Mouse (Mus musculus) heart, embryonic 11.5 days (tissue): Measurements from ENCODE around the gene Gtf3c2. TPM values are rescaled to one million over a fixed set of nuclear protein-coding genes. Genes with fewer than 3 reads are reported as not detected.

Experiments used
- ATAC-seq: fragments of 200-750 bp; cut with Nextera tagmentation; replicated peaks from 2 replicates; pipeline ENCODE4 v1.8.0; 2017; ENCODE audit warnings: moderate library complexity; ENCODE audit not compliant: insufficient number of reproducible peaks, low FRiP score, low TSS enrichment
- H3K27ac ChIP-seq: fragments of 300-500 bp; sonication (generic); 2 replicates; pipeline ENCODE4 v1.5.1; 2014; ENCODE audit warnings: mild to moderate bottlenecking, low read depth, low read length
- H3K27me3 ChIP-seq: fragments of 300-500 bp; sonication (generic); 2 replicates; pipeline ENCODE4 v1.6.1; 2014; ENCODE audit warnings: mild to moderate bottlenecking, low read length, mixed read lengths; ENCODE audit not compliant: control insufficient read depth, insufficient read depth
- H3K36me3 ChIP-seq: fragments of 300-500 bp; sonication (generic); 2 replicates; pipeline ENCODE4 v1.6.1; 2014; ENCODE audit warnings: mild to moderate bottlenecking, low read length, moderate library complexity, mixed read lengths; ENCODE audit not compliant: control insufficient read depth, insufficient read depth
- H3K4me1 ChIP-seq: fragments of 300-500 bp; sonication (generic); 2 replicates; pipeline ENCODE4 v1.6.1; 2014; ENCODE audit warnings: low read length; ENCODE audit not compliant: control insufficient read depth, insufficient read depth
- H3K4me2 ChIP-seq: fragments of 300-500 bp; sonication (generic); 2 replicates; pipeline ENCODE4 v1.6.1; 2014; ENCODE audit warnings: mild to moderate bottlenecking, moderate library complexity
- H3K4me3 ChIP-seq: fragments of 300-500 bp; sonication (generic); 2 replicates; pipeline ENCODE4 v1.5.1; 2014; ENCODE audit warnings: low read depth, low read length
- H3K9ac ChIP-seq: fragments of 300-500 bp; sonication (generic); 2 replicates; pipeline ENCODE4 v1.6.1; 2014; ENCODE audit warnings: mild to moderate bottlenecking, low read depth, low read length, moderate library complexity
- H3K9me3 ChIP-seq: fragments of 300-500 bp; sonication (generic); replicated peaks from 2 replicates; pipeline ENCODE4 v1.6.1; 2016; ENCODE audit warnings: low read length; ENCODE audit not compliant: control insufficient read depth
- WGBS: fragments of 180-500 bp; shearing (Covaris S2); extraction: QIAGEN DNeasy Blood & Tissue Kit; methylation state at CpG from one replicate; pipeline ENCODE4 v1.1.7; 2014; ENCODE audit not compliant: insufficient replicate concordance; 5-methylcytosine and 5-hydroxymethylcytosine counted together
- polyA plus RNA-seq: library from polyadenylated mRNA; unstranded; fragments of >200 nt; fragmentation: Nextera tagmentation; extraction: Ambion mirVana; gene quantifications from 2 replicates; pipeline ENCODE4 v1.2.1, GENCODE M21; 2014

Gene Gtf3c2
- polyA plus RNA-seq = 48.2 and 50.8 TPM in 2 replicates

- under 1% methylated on average over 59 of the region's 59 CpGs for WGBS
- peak within 1 kb of the TSS; percentile 81 for H3K9ac ChIP-seq
- no peaks in the 10 kb centered on the region for H3K4me1 ChIP-seq
- peak within 1 kb of the TSS; percentile 78 for H3K4me2 ChIP-seq
- ATAC-seq = peak; percentile 88
- H3K27me3 ChIP-seq = no peaks in the 10 kb centered on the region
- peak within 1 kb of the TSS; percentile 99 for H3K27ac ChIP-seq
- H3K9me3 ChIP-seq = no peaks in the 10 kb centered on the region
- H3K4me3 ChIP-seq = peak within 1 kb of the TSS; percentile 88
- H3K36me3 ChIP-seq = no peaks in the 10 kb centered on the region; the same call in 1 of the 2 replicates
Observed at GRCm38 (mm10) chr5:31179766-31180630, at the start of gene Gtf3c2, which contains the start of gene Gm29609. TSS of gene Gtf3c2 (minus strand) at chr5:31180144. TSS of gene Gm29609 (minus strand) at chr5:31179911.

- Histone ChIP-seq H3K4me3 (no peak overlapping the region), H3K27ac (no peak overlapping the region), H3K27me3 (no peaks in the 10 kb centered on the region; the same call in 1 of the 2 replicates), H3K36me3 (no peaks in the 10 kb centered on the region), H3K4me2 (no peak overlapping the region), H3K9me3 (no peaks in the 10 kb centered on the region), H3K4me1 (no peaks in the 10 kb centered on the region), H3K9ac (no peak overlapping the region)
- ATAC-seq = no peak
- 41% methylated on average over 1 of the region's 1 CpGs for WGBS
Observed at GRCm38 (mm10) chr5:31226641-31227040, 46.7 kb upstream of the Gtf3c2 start.

- Histone ChIP-seq H3K4me1 (0 out of 2 replicates have a peak, but pooled peaks cover 6% of the 10 kb centered on the region), H3K36me3 (no peaks in the 10 kb centered on the region), H3K27me3 (no peaks in the 10 kb centered on the region; the same call in 1 of the 2 replicates), H3K27ac (no peak overlapping the region), H3K4me3 (no peak overlapping the region), H3K9me3 (no peaks in the 10 kb centered on the region), H3K4me2 (no peak overlapping the region), H3K9ac (no peak overlapping the region)
- ATAC-seq = no peak
- 92% methylated on average over 9 of the region's 9 CpGs for WGBS
Observed at GRCm38 (mm10) chr5:31222696-31223095, 42.8 kb upstream of the Gtf3c2 start.

- H3K36me3 ChIP-seq = no peaks in the 10 kb centered on the region
- no peaks in the 10 kb centered on the region for H3K27me3 ChIP-seq
- H3K4me2 ChIP-seq = peak overlapping the region; percentile 90
- no peaks in the 10 kb centered on the region for H3K9me3 ChIP-seq
- peak overlapping the region; percentile 96 for H3K9ac ChIP-seq
- H3K4me1 ChIP-seq = 0 out of 2 replicates have a peak, but pooled peaks cover 6% of the 10 kb centered on the region
- no peak for ATAC-seq
- H3K4me3 ChIP-seq = peak overlapping the region; percentile 94
- 15% methylated on average over 11 of the region's 11 CpGs for WGBS
- H3K27ac ChIP-seq = peak overlapping the region; percentile 89
Observed at GRCm38 (mm10) chr5:31221304-31221945, 41.5 kb upstream of the Gtf3c2 start.

GRCm38 (mm10) chr5:31220448-31221303 is 40.7 kb upstream of the Gtf3c2 start, which contains the start of gene Ppm1g:
TSS of gene Ppm1g (minus strand) at chr5:31220687.
- Histone ChIP-seq H3K9me3 (no peaks in the 10 kb centered on the region), H3K4me2 (peak within 1 kb of the TSS; percentile 90), H3K27me3 (no peaks in the 10 kb centered on the region), H3K27ac (peak within 1 kb of the TSS; percentile 89), H3K36me3 (no peaks in the 10 kb centered on the region), H3K4me1 (0 out of 2 replicates have a peak, but pooled peaks cover 6% of the 10 kb centered on the region), H3K9ac (peak within 1 kb of the TSS; percentile 96), H3K4me3 (peak within 1 kb of the TSS; percentile 94)
- WGBS = under 1% methylated on average over 63 of the region's 70 CpGs
- ATAC-seq = peak; percentile 96

- Histone ChIP-seq H3K9ac (peak overlapping the region; percentile 96), H3K27ac (peak overlapping the region; percentile 89), H3K4me3 (peak overlapping the region; percentile 94), H3K36me3 (no peaks in the 10 kb centered on the region), H3K9me3 (no peaks in the 10 kb centered on the region), H3K27me3 (no peaks in the 10 kb centered on the region), H3K4me2 (peak overlapping the region; percentile 90), H3K4me1 (0 out of 2 replicates have a peak, but pooled peaks cover 6% of the 10 kb centered on the region)
- ATAC-seq = peak; percentile 36
- WGBS = under 1% methylated on average over 39 of the region's 40 CpGs
Observed at GRCm38 (mm10) chr5:31219911-31220447, 40.0 kb upstream of the Gtf3c2 start.

- WGBS = 2% methylated on average over 11 of the region's 11 CpGs
- no peak for ATAC-seq
- Histone ChIP-seq H3K27me3 (no peaks in the 10 kb centered on the region), H3K36me3 (no peaks in the 10 kb centered on the region), H3K9me3 (no peaks in the 10 kb centered on the region), H3K4me2 (peak overlapping the region; percentile 90), H3K27ac (0 out of 2 replicates have a peak overlapping the region, but pooled peaks have one; percentile 89), H3K4me1 (0 out of 2 replicates have a peak, but pooled peaks cover 6% of the 10 kb centered on the region), H3K9ac (peak overlapping the region; percentile 96), H3K4me3 (peak overlapping the region; percentile 94)
Observed at GRCm38 (mm10) chr5:31219474-31219873, 39.5 kb upstream of the Gtf3c2 start.
